Mouse (Mus musculus) lung, adult 10 weeks (tissue): ENCODE measurements around the gene Ptgfr. TPM values are rescaled to one million over a fixed set of nuclear protein-coding genes. Genes with fewer than 3 reads are reported as not detected.

Experiments
- polyA plus RNA-seq: library from polyadenylated mRNA; stranded (reverse); fragments of 350-450 nt; fragmentation: Illumina TruSeq; extraction: RNeasy Lipid Tissue Mini Kit (QIAGEN cat#74804); gene quantifications from one replicate; pipeline ENCODE4 v1.2.3, GENCODE M21; 2014; ENCODE audit warnings: low read depth, low replicate concordance; ENCODE audit not compliant: insufficient read depth

Ptgfr gene
- 6.2 TPM for polyA plus RNA-seq

DNA sequence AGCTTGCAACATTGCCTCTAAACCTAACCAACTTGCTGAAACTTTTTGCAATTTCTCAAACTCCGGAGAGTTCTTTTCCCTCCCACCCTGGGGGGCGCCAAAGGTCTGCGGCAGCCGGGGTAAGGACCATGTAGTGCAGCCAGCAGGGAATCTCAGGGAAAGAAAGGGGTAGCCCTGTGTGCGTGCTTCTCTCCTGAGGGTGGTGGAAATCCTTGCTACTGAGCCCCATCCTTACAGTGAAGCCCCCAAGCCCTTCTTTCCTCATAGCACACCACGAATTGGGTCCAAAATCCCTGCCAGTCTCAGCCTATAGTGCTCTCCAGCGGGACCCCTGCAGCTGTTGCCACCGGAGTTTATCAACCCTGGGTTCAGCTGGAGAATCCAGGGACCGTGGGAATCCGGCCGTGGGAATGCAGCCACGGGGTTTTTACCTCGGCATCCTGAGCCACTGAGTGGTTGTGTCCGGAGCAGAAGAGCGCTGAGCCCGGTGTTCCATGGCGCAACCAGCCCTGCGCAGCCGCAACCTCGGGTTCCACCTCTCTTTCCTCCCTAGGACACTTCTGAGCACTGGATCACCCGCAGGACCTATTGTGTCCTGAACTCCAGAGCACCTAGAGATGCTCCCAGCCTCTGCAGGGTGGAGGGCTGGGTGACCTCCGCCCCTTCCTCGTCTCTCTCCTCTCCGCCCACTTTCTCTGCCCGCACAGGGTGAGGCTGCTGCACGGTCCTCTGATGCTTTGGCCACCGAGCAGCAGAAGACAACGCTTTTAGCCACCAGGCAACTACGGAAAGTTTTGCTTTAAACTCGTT lies at the start of gene Ptgfr:
TSS of gene Ptgfr (minus strand) at position 760 of the 810 bp plus-strand sequence.

GRCm38 (mm10) chr3:151749737-151750136 lies 87.7 kb downstream of the Ptgfr start, which contains the start of gene Ifi44:
TSS of gene Ifi44 (minus strand) at chr3:151749960.

Other genes starting within 250 kb of the Ptgfr start
- gene Ifi44, start 87.7 kb downstream of the Ptgfr start, polyA plus RNA-seq = 3.7 TPM
- not detected for gene Ifi44l, start 74.7 kb downstream of the Ptgfr start, polyA plus RNA-seq